Mouse (Mus musculus) lung, postnatal 0 days (tissue): ENCODE data around the gene Cib3.

ENCODE experiments used
- CTCF ChIP-seq: IDR thresholded peaks from 2 replicates; pipeline ENCODE4 v1.5.1; 2016; ENCODE audit warnings: antibody characterized with exemption, mild to moderate bottlenecking
- EP300 ChIP-seq: IDR thresholded peaks from 2 replicates; pipeline ENCODE4 v1.6.1; 2016; ENCODE audit warnings: antibody characterized with exemption, mild to moderate bottlenecking, control low read depth

GRCm38 (mm10) chr8:72158096-72158495, 54.5 kb downstream of the Cib3 start:
- TF ChIP-seq CTCF (no peak), EP300 (no peak)
